Mouse (Mus musculus): ENCODE results near the gene Sp4. TPM values are rescaled to one million over a fixed set of nuclear protein-coding genes. Genes with fewer than 3 reads are reported as not detected.

The Sp4 gene
- polyA plus RNA-seq, 1 experiment from 2014 or later, result 36.2 TPM

DNA sequence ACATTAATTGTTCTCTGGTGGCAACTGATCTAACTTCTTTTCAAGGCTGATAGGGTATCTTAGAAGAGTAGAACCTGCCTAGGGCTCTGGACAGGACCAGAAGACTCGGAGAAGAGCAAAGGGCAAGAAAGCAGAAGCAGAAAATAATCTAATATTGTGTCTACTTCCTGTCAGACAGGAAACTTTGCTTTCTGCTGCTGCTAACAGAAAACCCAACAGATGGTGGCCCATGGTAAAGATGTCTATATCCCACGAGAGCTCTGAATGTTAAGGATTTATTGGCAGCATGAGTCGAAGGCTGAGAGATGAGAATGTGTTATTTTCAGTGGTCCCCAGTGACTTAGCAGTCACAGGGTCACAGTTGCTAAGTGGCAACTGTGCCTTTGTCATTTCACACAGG is 80.1 kb downstream of the Sp4 start:
- 67% methylated on average over 3 of the region's 3 CpGs for WGBS
- no peak overlapping the region for H3K4me2 ChIP-seq (ENCODE audit: low read length)
- no peaks in the 10 kb centered on the region for H3K36me3 ChIP-seq (ENCODE audit: control insufficient read depth, insufficient read depth, low read length)
- ATAC-seq (ENCODE audit: low FRiP score, low TSS enrichment) (no peak), DNase-seq (no peak)
- H3K27me3 ChIP-seq (ENCODE audit: control insufficient read depth, insufficient read depth, low read length), result no peaks in the 10 kb centered on the region
- no peaks in the 10 kb centered on the region for H3K4me1 ChIP-seq (ENCODE audit: control insufficient read depth, insufficient read depth, low read length)
- no peaks in the 10 kb centered on the region for H3K9me3 ChIP-seq (ENCODE audit: control insufficient read depth, low read length)
- H3K4me3 ChIP-seq (replicated peaks; ENCODE audit: low read depth, low read length), result no peak overlapping the region
- H3K27ac ChIP-seq (replicated peaks; ENCODE audit: low read depth, low read length), result no peak overlapping the region
- no peak overlapping the region for H3K9ac ChIP-seq (replicated peaks; ENCODE audit: low read length)

DNA sequence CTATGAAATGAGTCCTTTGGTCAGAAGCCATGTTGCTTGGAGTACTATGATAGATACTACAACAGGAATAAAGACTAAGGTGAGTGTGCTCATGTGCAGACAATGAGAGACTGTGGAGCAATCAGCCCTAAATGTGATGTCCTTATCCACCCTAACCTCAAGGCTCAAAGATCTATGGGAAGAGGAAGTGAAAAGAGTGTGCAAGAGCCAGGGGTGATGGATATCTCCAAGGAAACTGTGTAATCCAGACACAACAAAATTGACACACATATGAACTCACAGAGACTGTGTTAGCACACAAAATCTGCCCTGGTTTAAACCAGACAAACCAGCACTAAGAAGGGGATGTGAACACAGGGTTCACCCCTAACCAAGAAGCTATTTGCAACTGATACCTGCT is 81.2 kb downstream of the Sp4 start:
- no peaks in the 10 kb centered on the region for H3K27me3 ChIP-seq (ENCODE audit: control insufficient read depth, insufficient read depth, low read length)
- no peak overlapping the region for H3K9ac ChIP-seq (replicated peaks; ENCODE audit: low read length)
- no peak for DNase-seq
- no peak for ATAC-seq (ENCODE audit: low FRiP score, low TSS enrichment)
- no peak overlapping the region for H3K4me2 ChIP-seq (ENCODE audit: low read length)
- H3K4me3 ChIP-seq (replicated peaks; ENCODE audit: low read depth, low read length), result no peak overlapping the region
- no peak overlapping the region for H3K27ac ChIP-seq (replicated peaks; ENCODE audit: low read depth, low read length)
- no peaks in the 10 kb centered on the region for H3K9me3 ChIP-seq (ENCODE audit: control insufficient read depth, low read length)
- H3K36me3 ChIP-seq (ENCODE audit: control insufficient read depth, insufficient read depth, low read length), result no peaks in the 10 kb centered on the region
- no peaks in the 10 kb centered on the region for H3K4me1 ChIP-seq (ENCODE audit: control insufficient read depth, insufficient read depth, low read length)

DNA sequence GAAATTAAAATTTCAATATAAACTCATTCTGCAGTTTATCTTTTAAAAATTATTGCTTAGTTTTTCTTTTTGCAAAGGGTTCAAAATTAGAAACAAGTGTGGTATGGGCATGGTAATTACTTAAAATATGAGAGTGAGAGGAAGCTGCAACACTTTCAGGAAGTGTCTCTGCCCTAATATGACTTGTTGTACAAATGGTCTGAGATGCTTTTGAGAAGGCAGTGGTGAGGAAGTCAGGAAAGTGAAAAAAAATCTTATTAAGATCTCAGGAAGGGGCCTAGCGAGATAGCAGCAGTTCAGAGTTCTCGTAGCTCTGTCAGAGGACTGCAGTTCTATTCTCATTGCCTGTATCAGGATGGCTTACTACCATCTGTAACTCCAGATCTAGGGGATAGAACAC is 89.1 kb downstream of the Sp4 start:
- WGBS, result 77% methylated on average over 2 of the region's 2 CpGs
- H3K27ac ChIP-seq (replicated peaks; ENCODE audit: low read depth, low read length), result no peak overlapping the region
- H3K27me3 ChIP-seq (ENCODE audit: control insufficient read depth, insufficient read depth, low read length), result no peaks in the 10 kb centered on the region
- H3K9ac ChIP-seq (replicated peaks; ENCODE audit: low read length), result no peak overlapping the region
- H3K36me3 ChIP-seq (ENCODE audit: control insufficient read depth, insufficient read depth, low read length), result no peaks in the 10 kb centered on the region
- no peaks in the 10 kb centered on the region for H3K9me3 ChIP-seq (ENCODE audit: control insufficient read depth, low read length)
- H3K4me1 ChIP-seq (ENCODE audit: control insufficient read depth, insufficient read depth, low read length), result no peaks in the 10 kb centered on the region
- H3K4me2 ChIP-seq (ENCODE audit: low read length), result no peak overlapping the region
- ATAC-seq (ENCODE audit: low FRiP score, low TSS enrichment) (no peak), DNase-seq (no peak)
- H3K4me3 ChIP-seq (replicated peaks; ENCODE audit: low read depth, low read length), result no peak overlapping the region

- Histone ChIP-seq H3K4me2 (ENCODE audit: low read length) (peak within 1 kb of the TSS; percentile 95), H3K9ac (replicated peaks; ENCODE audit: low read length) (peak within 1 kb of the TSS; percentile 36; the same call in 1 of the 2 replicates), H3K36me3 (ENCODE audit: control insufficient read depth, insufficient read depth, low read length) (no peaks in the 10 kb centered on the region), H3K4me3 (replicated peaks; ENCODE audit: low read depth, low read length) (peak within 1 kb of the TSS; percentile 45), H3K27ac (replicated peaks; ENCODE audit: low read depth, low read length) (no peak within 1 kb of the TSS), H3K4me1 (ENCODE audit: control insufficient read depth, insufficient read depth, low read length) (0 out of 2 replicates have a peak, but pooled peaks cover 3% of the 10 kb centered on the region), H3K27me3 (ENCODE audit: control insufficient read depth, insufficient read depth, low read length) (peaks cover 41% of the 10 kb centered on the region), H3K9me3 (ENCODE audit: control insufficient read depth, low read length) (no peaks in the 10 kb centered on the region)
- under 1% methylated on average over 47 of the region's 47 CpGs for WGBS
- DNase-seq (peak; percentile 84), ATAC-seq (ENCODE audit: low FRiP score, low TSS enrichment) (peak; percentile 94)
Measured at GRCm38 (mm10) chr12:118198386-118199093, 102.7 kb downstream of the Sp4 start, which contains the start of gene Dnah11. Dnah11 (minus strand) TSS chr12:118199043.

DNA sequence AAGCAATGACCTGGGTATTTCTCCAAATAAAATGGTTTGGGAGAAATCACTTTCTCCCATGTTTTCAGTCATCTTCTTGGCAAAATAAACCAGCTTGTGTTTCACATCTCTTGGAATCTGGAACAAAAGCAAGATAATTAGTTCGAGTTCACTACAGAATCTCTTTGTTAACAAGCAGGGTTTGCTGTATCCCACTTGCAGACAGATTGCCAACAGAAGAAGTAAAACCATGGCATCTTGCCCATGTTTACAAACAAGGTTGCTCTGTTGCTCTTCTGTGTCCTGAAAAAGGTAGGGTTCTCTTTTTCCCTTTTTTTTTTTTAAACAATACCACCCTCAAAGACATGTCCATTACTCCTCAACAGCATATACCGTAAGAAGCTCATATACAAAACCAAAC is 104.7 kb downstream of the Sp4 start:
- no peaks in the 10 kb centered on the region for H3K36me3 ChIP-seq (ENCODE audit: control insufficient read depth, insufficient read depth, low read length)
- H3K4me2 ChIP-seq (ENCODE audit: low read length), result no peak overlapping the region
- peak; percentile 5 for DNase-seq
- H3K27me3 ChIP-seq (ENCODE audit: control insufficient read depth, insufficient read depth, low read length), result peaks cover 41% of the 10 kb centered on the region
- H3K27ac ChIP-seq (replicated peaks; ENCODE audit: low read depth, low read length), result no peak overlapping the region
- no peak overlapping the region for H3K9ac ChIP-seq (replicated peaks; ENCODE audit: low read length)
- no peaks in the 10 kb centered on the region for H3K9me3 ChIP-seq (ENCODE audit: control insufficient read depth, low read length)
- no peak for ATAC-seq (ENCODE audit: low FRiP score, low TSS enrichment)
- no peak overlapping the region for H3K4me3 ChIP-seq (replicated peaks; ENCODE audit: low read depth, low read length)
- 73% methylated on average over 2 of the region's 2 CpGs for WGBS
- H3K4me1 ChIP-seq (ENCODE audit: control insufficient read depth, insufficient read depth, low read length), result 0 out of 2 replicates have a peak, but pooled peaks cover 3% of the 10 kb centered on the region

DNA sequence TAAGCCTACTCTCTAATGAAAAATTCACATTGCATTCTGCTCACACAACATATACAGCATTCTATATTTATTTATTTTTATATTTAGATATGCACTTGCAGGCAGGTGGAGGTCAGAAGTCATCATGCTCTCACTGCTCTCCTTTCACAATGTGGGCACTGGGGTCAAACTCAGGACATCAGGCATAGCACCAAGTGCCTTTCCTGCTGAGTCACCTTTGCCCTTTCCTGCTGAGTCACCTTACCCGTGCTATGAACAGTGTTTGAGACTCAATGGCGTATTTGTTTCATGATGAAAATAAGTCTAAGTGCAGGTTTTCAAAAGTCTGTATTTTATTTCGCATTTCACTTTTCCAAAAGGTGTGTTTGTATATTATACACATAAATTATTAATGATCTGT is 111.7 kb downstream of the Sp4 start:
- DNase-seq (no peak), ATAC-seq (ENCODE audit: low FRiP score, low TSS enrichment) (no peak)
- Histone ChIP-seq H3K4me2 (ENCODE audit: low read length) (no peak overlapping the region), H3K9me3 (ENCODE audit: control insufficient read depth, low read length) (no peaks in the 10 kb centered on the region), H3K27ac (replicated peaks; ENCODE audit: low read depth, low read length) (no peak overlapping the region), H3K36me3 (ENCODE audit: control insufficient read depth, insufficient read depth, low read length) (no peaks in the 10 kb centered on the region), H3K4me3 (replicated peaks; ENCODE audit: low read depth, low read length) (no peak overlapping the region), H3K27me3 (ENCODE audit: control insufficient read depth, insufficient read depth, low read length) (no peaks in the 10 kb centered on the region), H3K9ac (replicated peaks; ENCODE audit: low read length) (no peak overlapping the region), H3K4me1 (ENCODE audit: control insufficient read depth, insufficient read depth, low read length) (no peaks in the 10 kb centered on the region)
- WGBS, result 79% methylated on average over 3 of the region's 3 CpGs

GRCm38 (mm10) chr12:118187663-118188062 is 113.6 kb downstream of the Sp4 start:
- 37% methylated on average over 2 of the region's 2 CpGs for WGBS
- no peak overlapping the region for H3K4me3 ChIP-seq (replicated peaks; ENCODE audit: low read depth, low read length)

GRCm38 (mm10) chr12:118186881-118187489 is 114.3 kb downstream of the Sp4 start:
- H3K27ac ChIP-seq (replicated peaks; ENCODE audit: low read depth, low read length), result no peak overlapping the region
- DNase-seq (peak; percentile 9), ATAC-seq (ENCODE audit: low FRiP score, low TSS enrichment) (no peak)

More at GRCm38 (mm10) chr12:118187663-118188062, 113.6 kb downstream of the Sp4 start:
- no peaks in the 10 kb centered on the region for H3K27me3 ChIP-seq (ENCODE audit: control insufficient read depth, insufficient read depth, low read length)
- no peak for DNase-seq
- no peaks in the 10 kb centered on the region for H3K4me1 ChIP-seq (ENCODE audit: control insufficient read depth, insufficient read depth, low read length)
- H3K36me3 ChIP-seq (ENCODE audit: control insufficient read depth, insufficient read depth, low read length), result no peaks in the 10 kb centered on the region
- no peaks in the 10 kb centered on the region for H3K9me3 ChIP-seq (ENCODE audit: control insufficient read depth, low read length)
- no peak overlapping the region for H3K27ac ChIP-seq (replicated peaks; ENCODE audit: low read depth, low read length)
- no peak overlapping the region for H3K9ac ChIP-seq (replicated peaks; ENCODE audit: low read length)
- no peak overlapping the region for H3K4me2 ChIP-seq (ENCODE audit: low read length)
- no peak for ATAC-seq (ENCODE audit: low FRiP score, low TSS enrichment)

More at GRCm38 (mm10) chr12:118186881-118187489, 114.3 kb downstream of the Sp4 start:
- H3K4me3 ChIP-seq (replicated peaks; ENCODE audit: low read depth, low read length), result no peak overlapping the region
- H3K36me3 ChIP-seq (ENCODE audit: control insufficient read depth, insufficient read depth, low read length), result no peaks in the 10 kb centered on the region
- no peak overlapping the region for H3K4me2 ChIP-seq (ENCODE audit: low read length)
- H3K9me3 ChIP-seq (ENCODE audit: control insufficient read depth, low read length), result no peaks in the 10 kb centered on the region
- H3K9ac ChIP-seq (replicated peaks; ENCODE audit: low read length), result no peak overlapping the region
- 22% methylated on average over 4 of the region's 4 CpGs for WGBS
- no peaks in the 10 kb centered on the region for H3K4me1 ChIP-seq (ENCODE audit: control insufficient read depth, insufficient read depth, low read length)
- no peaks in the 10 kb centered on the region for H3K27me3 ChIP-seq (ENCODE audit: control insufficient read depth, insufficient read depth, low read length)
